Mouse (Mus musculus): ENCODE data around the gene Atp1b2.

Gene Atp1b2

DNA sequence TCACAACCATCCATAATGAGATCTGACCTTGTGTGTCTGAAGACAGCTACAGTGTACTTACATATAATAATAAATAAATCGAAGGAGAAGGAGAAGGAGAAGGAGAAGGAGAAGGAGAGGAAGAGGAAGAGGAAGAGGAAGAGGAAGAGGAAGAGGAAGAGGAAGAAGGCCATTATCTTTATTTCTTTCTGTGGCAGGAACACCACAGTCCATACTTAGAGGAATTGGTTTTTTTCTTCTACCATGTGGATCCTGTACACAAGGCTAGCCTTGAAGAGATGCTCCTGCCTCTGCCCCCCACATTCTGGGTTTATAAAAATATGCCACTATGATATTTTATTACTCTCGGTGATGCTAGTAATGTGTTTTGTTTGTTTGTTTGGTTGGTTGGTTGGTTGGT is 1.1 kb upstream of the Atp1b2 start:
- DNase-seq: no peak

DNA sequence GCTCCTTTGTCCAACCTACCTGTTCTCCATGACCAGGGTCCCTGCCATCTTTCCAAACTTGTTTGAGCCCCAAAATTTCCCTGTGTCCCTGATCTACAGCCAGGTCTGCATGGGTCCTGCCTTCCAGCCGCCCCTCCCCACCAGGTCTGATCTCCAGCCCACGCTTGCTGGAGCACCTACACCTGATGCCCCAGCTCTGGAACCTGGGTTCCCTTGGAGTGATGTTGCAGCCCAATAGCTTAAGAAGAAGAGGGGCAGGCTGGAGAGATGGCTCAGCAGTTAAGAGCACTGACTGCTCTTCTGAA is 701 bp upstream of the Atp1b2 start:
- peak in 1 of 2 experiments; percentile 27 for DNase-seq

DNA sequence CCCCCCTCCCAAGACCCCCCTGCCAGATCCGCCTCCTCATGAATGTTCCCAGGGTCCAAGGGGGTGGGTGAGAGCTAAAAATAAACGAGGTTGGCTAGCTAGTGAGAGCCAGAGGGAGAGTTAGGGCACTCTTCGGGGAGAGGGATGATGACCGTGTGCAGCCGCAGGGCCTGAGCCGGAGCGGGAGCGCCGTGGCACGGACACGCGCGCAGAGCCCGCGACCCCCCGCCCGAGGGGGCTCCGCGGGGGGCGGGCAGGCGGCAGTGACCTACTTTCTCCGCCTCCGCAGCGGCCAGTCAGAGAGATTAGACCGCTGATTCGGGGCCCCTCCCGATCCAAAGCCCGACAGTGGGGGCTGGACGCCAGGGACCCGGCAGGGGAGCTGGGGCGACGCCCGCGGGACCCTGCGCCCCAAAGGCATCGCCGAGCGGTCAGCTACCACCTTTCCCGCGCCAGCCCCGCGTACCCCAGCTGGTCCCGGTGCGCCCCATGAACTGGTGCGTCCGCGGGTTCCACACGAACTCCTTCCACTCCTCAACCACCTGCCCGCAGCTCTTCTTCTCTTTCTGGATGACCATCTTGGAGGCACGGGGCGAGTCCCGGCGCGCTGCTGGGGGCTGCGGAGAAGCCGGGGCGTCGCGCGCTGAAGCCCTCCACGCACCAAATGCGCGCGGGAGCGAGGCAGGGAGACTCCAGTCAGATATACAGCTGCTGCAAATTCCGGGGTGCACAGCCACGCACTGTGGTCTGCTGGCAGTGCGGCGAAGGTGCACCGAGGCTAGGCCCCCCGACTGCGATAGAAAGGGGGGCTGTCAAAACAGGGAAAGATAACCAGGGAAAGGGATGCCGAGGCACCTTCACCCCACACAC is 712 bp downstream of the Atp1b2 start:
- DNase-seq: peak; percentile 82 to 88

DNA sequence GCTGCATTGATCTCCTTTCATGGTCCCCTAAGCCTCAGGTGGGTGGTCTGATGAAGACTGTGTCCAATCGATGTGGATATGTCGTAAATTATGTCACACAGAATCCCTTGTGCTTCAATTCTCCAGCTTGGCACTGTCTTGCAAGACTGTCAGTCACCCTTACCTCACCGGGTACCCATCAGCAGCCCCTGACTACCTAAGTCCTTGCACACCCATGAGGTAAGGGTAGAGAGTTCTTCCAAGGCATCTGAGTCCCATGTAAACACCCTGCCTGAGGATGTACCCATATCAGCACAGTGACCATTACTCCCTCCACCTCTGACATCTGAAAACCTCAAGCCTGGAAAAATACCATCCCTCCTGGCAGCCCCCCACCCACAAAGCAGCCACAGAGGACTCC is 1.4 kb downstream of the Atp1b2 start:
- DNase-seq: peak in 1 of 2 experiments; percentile 23

DNA sequence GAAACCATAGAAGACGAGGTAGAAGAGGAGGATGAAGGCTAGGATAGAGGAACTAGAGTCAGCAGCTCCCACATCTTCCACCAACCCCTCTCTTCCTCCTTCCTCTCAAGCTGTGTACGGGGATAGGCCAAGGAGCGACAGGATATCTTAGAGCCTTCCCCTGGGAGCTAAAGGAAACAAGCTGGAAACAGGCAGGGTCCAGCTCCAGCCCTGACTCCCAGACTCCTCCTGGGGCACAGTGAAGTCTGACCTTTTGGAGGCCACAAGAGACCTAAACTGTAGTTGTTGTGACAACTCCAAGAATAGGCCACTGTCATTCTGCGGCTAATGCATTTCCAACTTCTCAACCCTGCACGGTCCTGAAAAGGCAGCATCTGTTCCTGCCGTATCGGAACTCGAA is 2.2 kb downstream of the Atp1b2 start:
- DNase-seq: peak in 1 of 2 experiments; percentile 31

DNA sequence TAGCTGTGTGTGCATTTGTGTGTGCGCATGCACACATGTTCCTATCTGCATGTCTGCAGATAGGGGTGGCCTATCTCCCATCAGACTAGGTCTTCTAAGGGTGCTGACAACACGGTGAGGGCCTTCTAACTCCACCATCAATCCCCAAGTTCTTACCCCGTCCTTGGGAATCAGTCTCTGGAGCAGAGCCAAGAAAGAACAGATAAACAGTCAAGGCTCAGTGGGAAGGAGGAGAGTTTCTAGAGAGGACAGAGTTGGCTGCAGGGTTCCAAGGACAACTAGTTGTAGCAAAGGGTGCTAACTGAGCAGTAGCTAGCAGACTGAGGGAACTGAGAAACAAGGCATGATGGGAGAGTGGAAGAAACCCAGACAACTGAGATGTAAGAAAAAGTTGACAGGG is 4.0 kb downstream of the Atp1b2 start:
- no peak for DNase-seq

DNA sequence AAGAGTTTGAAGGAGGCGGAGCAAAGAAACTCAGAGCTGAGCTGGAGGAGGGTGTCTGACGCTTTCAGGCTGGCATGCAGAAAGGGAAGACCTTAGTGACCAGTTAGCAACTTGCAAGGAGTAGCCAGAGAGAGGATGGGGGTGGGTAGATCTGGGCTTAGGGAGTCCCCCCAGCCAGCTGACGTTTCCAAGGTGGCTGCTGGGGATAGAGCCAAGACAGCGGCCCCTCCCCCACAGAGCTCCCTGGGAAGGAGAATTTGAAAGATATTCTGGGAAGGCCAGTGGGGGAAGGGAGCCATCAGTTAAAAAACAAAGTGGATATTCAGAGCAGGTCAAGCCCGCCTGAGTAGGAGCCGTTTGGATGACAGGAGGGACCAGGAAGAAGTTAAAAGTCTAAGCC is 5.6 kb downstream of the Atp1b2 start:
- DNase-seq: peak; percentile 43 to 58

DNA sequence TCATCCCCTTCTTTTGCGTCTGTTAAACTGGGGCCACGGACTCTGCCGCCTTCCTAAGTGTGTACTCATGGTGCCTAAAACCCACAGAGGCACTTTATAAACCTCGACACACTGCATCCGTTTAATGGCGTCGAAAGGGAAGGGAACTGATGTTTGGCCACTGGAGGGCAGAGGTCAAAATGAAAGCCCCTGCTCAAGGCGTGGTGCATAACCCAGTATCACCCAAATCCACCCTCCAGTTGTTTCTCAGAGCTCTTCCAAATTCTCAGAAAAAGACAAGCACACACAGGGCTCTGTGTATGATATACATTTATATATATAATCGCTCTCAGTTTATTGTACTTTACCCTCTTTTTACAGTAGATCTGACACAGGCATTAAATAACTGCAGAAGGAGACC is 6.3 kb downstream of the Atp1b2 start:
- no peak for DNase-seq

DNA sequence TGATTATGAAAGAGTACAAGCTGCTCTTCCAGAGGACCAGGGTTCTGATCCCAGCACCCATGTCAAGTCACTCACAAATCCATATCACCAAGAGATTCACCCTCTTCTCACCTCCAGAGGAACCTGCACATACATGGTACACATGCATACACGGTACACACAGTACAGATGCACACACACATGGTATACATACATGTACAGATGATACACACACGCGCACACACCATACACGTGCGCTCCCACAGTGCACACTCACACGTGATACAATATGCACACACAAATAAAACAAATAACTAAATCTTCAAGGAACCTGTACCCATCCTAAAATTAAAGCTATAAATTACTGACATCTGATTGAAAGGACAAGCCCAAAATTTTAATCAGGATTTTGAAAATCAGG is 10.9 kb downstream of the Atp1b2 start:
- no peak for DNase-seq

DNA sequence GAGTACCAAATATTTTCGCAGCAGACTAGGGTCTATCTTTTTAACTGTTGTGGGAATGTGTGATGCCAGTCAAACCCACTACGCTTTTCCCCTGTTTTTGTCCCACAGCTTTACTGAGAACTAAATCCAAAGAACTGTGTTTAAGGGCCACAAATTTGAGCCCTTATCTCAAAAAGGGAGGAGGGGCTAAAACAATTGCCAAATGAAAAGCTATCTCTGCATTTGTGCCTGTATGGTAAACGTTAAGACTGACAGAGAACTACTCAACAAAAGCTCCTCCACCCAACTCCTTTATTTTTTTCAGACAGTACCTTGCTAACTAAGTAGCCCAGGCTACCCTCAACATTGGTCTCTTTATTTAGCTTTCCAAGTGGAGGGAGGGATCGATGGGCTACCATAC is 12.9 kb downstream of the Atp1b2 start:
- DNase-seq: no peak

DNA sequence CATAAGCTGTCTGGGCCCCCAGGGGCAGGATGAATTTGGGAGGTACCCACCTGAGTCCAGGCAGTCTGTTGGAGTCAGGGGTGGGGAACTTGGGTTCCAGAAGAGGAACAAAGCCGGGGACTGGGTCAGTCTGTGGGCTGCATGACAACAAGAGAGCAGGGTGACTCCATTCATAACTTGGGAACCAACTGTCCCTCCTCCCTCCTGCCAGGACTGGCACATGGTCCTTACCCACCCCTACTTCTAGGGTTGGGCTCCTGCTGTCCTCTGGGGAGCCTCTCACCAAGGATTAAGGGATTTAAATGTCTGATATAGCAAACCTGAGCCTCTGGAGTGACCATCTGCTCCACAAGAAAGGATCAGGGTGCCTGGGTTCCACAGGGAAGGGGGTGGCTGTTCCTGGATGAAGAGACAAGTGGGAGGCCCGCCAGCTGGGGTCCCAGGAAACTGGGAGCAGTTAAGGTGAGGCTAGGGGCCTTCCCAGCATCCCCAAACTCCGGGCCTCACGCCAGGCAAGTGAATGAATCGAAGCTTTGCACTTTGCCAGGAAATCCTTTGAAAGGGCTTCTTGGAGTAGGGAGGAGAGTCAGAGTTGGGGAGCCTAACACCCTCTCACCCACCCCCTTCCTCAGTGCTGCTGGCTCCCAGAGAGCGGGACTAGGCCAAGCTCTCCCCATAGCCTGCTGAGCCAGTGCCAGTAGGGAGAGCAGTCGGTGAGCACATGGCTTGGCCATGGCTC is 13.7 kb downstream of the Atp1b2 start:
- peak; percentile 31 to 56 for DNase-seq

DNA sequence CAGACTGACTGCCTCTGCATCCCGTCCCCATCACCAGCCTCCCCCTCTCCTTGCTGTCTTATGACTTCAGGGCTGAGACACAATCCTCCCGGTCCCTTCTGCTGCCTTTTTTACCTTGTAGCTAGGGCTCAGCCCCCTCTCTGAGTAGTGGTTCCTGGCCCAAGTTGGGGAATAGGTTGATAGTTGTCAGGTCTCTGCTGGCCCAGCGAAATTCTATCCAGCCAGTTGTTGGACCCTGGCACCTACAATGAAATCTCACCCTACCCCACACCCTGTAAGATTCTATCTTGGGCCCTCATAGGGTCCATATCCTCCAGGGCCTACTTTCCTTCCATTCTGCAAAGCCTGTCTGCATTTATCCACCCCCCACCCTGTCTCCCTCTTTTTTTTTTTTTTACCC is 14.3 kb downstream of the Atp1b2 start:
- no peak for DNase-seq

DNA sequence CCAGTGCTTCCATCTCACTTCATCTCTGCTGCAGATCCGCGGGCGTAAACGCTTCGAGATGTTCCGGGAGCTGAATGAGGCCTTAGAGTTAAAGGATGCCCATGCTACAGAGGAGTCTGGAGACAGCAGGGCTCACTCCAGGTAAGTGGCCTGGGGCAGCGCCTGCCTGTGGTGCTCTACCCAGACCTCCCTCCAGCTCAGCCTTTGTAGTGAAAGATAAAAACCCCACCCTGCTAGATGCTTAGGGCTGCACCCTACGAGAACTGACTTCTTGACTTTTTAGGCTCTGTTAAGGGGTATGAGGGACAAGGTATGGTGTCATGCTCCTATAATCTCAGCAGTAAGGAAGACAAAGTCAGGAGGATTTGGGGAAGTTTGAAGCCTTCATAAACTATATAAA is 15.1 kb downstream of the Atp1b2 start:
- DNase-seq: no peak

DNA sequence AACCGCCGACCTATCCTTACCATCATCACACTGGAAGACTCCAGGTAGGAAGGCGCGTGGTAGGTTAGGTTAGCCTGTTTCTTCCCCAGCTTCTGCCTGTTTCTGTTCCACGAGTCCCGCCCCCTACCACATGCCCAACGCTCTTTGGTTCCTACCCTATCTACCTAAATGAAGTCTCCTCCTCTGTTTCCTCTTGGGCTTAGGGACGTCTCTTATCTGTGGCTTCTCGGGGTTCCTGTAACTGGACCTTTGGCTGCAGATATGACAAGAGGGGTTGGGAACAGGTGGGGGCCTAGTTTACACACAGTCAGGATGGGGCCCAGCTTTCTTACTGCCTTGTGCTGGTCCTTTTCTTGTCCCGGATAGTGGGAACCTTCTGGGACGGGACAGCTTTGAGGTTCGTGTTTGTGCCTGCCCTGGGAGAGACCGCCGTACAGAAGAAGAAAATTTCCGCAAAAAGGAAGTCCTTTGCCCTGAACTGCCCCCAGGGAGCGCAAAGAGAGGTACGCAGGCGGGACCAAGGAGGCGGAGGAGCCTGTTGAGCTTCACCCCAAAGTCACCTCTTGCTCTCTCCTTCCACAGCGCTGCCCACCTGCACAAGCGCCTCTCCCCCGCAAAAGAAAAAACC is 16.4 kb downstream of the Atp1b2 start:
- DNase-seq: no peak

DNA sequence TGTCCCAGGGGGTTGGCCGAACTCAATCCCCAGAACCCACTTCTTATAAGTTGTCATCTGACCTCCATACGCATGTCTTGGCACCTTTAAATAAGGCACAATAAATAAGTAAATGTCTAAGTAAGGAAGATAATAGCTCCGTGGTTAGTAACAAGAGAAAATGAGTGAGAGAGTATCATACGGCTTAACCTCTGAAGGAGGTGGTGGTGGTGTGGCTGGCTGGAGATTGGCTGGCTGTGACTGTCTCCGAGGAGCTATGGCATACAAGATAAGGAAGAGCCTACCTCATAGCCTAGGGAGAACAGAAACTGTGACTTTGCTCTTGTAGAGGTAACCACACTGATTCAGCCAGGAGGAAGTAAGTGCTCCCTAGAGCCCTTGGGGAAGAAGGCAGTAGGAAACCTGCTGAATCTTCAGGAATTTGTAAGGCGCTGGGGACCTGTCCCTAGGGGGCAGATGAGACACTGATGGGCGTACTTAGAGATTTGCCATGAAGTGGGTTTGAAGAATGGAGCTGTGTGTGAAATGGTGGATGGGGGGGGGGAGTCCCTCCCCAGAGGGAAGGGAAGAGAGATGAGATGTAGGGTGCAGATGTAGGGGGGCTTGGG is 19.9 kb downstream of the Atp1b2 start:
- DNase-seq: no peak

DNA sequence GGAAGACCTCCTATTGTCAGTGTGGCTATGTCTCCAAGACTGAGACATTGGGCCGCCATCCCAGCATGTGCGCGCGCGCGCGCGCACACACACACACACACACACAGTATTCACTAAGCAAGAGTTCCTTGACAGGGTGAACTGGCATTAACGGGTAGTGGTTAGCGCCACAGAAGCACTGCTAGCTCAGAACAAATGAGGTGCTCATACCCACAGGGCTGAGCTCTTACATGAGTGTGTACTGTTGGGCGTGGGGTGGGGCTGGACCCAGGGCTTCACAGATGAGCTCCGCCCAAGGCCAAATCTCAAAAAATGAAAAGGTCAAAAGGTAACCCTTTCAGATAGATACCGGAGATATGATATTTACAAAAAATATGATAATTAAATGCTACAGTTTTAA is 20.8 kb downstream of the Atp1b2 start:
- no peak for DNase-seq

DNA sequence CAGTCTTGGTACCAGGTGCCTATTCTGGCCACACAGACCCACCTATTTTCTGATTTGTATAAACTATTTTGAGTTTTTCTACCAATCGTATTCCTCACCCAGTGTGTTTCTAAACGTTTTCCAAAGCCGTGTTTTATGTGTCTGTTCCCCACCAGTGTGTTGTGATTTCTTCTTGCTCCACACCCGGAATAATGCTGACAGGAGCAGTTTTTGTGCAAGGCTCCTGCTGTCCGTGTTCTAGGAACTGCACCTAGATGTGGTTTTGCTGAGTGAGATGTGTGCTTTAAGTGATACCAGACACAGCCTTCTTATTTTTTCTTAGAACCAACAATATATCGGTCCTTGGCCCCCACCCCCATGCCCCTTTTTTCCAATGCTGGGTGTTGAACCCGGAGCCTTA is 21.7 kb downstream of the Atp1b2 start:
- no peak for DNase-seq

DNA sequence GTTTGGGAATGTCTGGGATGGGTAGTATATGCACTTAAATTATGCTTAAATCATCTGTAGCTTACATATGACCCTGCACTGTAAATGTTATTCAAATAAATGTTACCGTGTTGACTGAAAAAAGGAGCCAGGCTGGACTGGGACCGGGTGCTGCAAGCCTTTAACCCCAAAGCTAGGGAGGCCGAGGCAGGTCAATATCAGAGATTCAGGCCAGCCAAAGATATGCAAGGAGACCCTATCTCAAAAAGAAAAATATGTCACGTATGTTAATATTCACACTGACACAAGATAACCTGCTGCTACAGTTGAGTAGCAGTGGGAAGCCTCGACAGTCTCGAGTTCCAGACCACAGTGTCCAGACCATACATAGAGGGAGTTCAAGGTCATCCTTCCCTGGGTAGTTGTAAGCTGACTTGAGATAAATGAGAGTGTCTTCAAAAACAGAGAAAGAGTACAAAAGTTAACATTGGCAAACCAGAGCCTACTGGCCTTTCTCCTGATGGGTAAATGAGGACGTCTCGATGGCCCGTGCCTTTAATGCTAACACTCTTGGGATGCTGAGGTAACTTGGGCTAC is 23.4 kb downstream of the Atp1b2 start:
- DNase-seq: no peak

DNA sequence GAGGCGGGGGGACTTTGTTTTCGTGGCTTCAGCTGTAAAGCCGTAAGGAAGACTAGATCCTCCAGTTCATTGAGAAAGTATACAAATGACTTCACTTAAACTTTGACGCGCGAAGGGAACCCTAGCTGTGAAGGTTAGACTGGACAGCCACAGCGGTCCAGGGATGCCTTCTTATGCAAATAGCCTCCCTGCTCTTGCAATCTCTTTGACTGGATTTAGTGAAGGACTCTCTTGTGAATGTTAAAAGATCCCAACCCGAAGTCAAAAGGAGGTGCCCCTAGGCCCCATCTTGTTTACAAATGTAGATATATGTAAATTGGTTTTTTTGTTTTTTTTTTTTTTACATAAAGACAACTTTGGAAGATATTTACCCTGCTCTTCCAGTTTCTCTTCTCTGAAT is 23.9 kb downstream of the Atp1b2 start:
- no peak for DNase-seq

DNA sequence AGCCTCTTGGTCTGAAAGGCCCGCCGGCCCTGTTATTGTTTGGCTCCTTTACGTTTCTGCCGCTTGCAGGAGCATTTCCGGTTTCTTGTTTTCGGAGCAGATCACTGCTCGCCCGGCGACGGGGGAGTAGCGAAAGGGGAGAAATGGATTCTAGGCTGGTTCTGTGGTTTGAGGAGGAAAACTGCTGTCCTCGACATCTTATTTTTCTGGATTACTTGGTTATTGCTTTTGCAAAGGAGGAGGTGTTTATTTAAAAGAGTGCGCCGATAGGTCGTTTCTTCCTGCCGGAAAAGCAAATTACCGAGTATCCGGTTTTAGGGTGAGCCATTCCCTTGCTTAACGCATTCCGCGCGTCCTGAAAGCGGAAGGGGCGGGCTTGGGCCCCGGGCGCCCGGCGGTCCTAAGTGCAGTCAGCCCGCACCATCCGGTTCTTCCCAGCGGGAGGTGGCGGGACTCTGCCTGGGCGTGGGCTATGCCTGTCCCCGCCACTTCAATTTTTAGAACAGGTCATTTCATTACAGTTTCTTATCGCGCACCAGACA is 24.5 kb downstream of the Atp1b2 start:
- DNase-seq: peak; percentile 95 to 96

DNA sequence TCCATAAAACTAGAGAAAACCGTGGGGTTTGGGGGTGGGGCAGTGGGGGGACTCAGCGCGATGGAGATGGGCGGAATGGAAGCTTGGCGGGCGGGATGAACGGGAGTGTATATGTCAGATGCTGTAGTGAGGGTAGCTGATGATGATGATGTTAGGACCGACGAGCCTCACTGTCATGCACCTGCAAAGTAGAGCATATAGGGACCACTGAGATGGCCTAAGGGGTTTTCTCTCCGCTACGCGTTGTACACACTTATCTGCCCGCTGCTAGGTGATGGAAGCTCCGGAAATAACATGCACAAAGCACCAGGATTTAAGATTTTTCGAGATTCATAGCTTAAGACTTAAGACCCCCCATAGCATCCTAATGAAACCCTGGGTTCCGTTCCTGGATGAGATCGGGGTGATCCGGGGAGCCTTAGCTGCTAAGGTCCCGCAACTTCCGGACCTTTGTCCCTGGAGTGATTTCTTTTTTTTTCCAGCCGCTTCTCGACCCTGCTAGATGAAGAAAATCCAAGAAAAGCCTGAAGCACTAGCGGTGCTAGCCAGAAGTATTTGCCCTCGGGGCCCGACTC is 25.1 kb downstream of the Atp1b2 start:
- DNase-seq: no peak

DNA sequence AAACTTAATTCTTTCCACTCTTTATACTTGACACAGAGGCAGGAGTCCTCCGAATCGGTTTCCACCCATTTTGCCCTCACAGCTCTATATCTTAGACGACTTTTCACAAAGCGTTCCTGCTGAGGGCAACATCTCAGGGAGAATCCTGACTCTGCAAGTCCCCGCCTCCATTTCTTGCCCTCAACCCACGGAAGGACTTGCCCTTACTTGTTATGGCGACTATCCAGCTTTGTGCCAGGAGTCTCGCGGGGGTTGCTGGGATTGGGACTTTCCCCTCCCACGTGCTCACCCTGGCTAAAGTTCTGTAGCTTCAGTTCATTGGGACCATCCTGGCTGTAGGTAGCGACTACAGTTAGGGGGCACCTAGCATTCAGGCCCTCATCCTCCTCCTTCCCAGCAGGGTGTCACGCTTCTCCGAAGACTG is 25.6 kb downstream of the Atp1b2 start, which contains the start of the genes Wrap53 and Trp53:
TSS of gene Wrap53 (minus strand) at position 165 of the 424 bp plus-strand sequence.
TSS of gene Trp53 (plus strand) at position 269 of the 424 bp plus-strand sequence.
- DNase-seq: peak; percentile 86 to 88

All from cerebellum, postnatal 36 days (tissue).